21 mouse cellular contexts compared by ENCODE assay signal in the genomic region with DNA sequence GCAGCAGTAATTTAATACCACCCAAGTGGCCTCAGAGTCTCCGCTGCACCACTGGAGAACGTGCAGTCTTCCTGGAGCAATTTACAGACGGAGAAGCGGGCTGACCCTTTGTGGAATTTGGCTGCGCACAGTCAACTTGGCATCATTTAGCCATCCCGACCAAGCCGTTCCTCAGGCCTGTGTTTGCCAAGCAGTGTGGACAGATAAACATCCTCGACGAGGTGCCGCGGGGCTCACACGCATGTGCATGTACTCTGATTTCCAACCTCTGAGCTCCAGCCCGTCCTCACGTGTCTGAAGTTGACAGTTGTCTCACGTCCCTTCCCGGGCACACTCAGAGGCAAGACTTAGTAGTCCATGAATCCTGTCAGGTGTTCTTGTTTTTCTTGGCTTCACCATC.
DNase-seq lines count a peak whose midpoint lies in the region; TF ChIP-seq lines count a peak whose summit lies in the region.
"Had no signal": no experiment of that assay in that cellular context is flagged by ENCODE, and none has a peak within 500 bp of the region (broad histone marks: within the 10 kb centered on the region; RNA-seq: fewer than 3 reads in every experiment).

No protein-coding gene starts in this region.

- DNase-seq in gastrocnemius, adult 18-20 months (ENCODE audit: low spot score), result peak; percentile 40
- DNase-seq in gastrocnemius, adult 8-10 months (ENCODE audit: low spot score in 2 of 2), result no peak
- DNase-seq in gastrocnemius, postnatal 25 days, result peak; percentile 33
- no peak for DNase-seq in gastrocnemius, postnatal 14 days
- peak; percentile 36 for DNase-seq in lung, postnatal 10 days
- DNase-seq in lung, postnatal 36 days, result no peak
- DNase-seq in fat pad, adult 2 months (ENCODE audit: extremely low read depth, low read depth, low spot score), result peak; percentile 31
- DNase-seq in left cerebral cortex, adult 2 months (ENCODE audit: extremely low spot score in 1 of 2, low spot score in 2 of 2), result no peak
- DNase-seq: adrenal gland, adult 8-10 months; adrenal gland, postnatal 14 days; adrenal gland, postnatal 36 days; B cell, adult 2 months; cerebellum, adult 11-12 months; cerebellum, adult 2 months; cerebellum, adult 9-10 months; cerebellum, postnatal 10 days; cerebellum, postnatal 25 days had no signal

- H3K4me3 ChIP-seq in left cerebral cortex, adult 2 months, result no peak overlapping the region
- H3K4me3 ChIP-seq: embryonic facial prominence, embryonic 10.5 days; embryonic facial prominence, embryonic 12.5 days; forebrain, embryonic 10.5 days; forebrain, embryonic 12.5 days had no signal

- intact Hi-C loops in gastrocnemius, postnatal 14 days (cut with DNase I; ENCODE audit: low total_unique reads), result no loop called here
- intact Hi-C loops in left cerebral cortex, adult 2 months (cut with DNase I), result no loop called here

- H3K27ac ChIP-seq in left cerebral cortex, adult 2 months, result no peak overlapping the region
- H3K27ac ChIP-seq: embryonic facial prominence, embryonic 10.5 days; embryonic facial prominence, embryonic 12.5 days; forebrain, embryonic 10.5 days; forebrain, embryonic 12.5 days had no signal

- TF ChIP-seq CTCF in left cerebral cortex, adult 2 months (IDR thresholded peaks at IDR 0.05), result no peak

Comparison
In these comparisons a context has a peak if more than half of its experiments do, and no peak if none do; other contexts are left out.
1. DNase-seq: peak in gastrocnemius, adult 18-20 months (single experiment), gastrocnemius, postnatal 25 days (single experiment), lung, postnatal 10 days (single experiment) and fat pad, adult 2 months (single experiment); none in gastrocnemius, adult 8-10 months (0 of 2), gastrocnemius, postnatal 14 days (single experiment), lung, postnatal 36 days (single experiment) and left cerebral cortex, adult 2 months (0 of 2).